Mouse (Mus musculus) erythroblast, adult 5-6 weeks (primary cell): Measurements from ENCODE around the gene Nt5c3. TPM values are rescaled to one million over a fixed set of nuclear protein-coding genes. Genes with fewer than 3 reads are reported as not detected.

ENCODE experiments used
- ATAC-seq: replicated peaks from 2 replicates; pipeline ENCODE4 v1.8.0; 2016; ENCODE audit warnings: moderate number of reproducible peaks, mild to moderate bottlenecking, moderate TSS enrichment, inconsistent platforms; ENCODE audit not compliant: poor library complexity, low FRiP score, severe bottlenecking
- total RNA-seq, 2 experiments: library from RNA; stranded (forward) in 1 of 2; stranded (reverse) in 1 of 2; fragments of 150-400 nt in 1 of 2; fragments of 200-764, 138-1000 nt in 1 of 2; gene quantifications; 2 replicates each; pipeline versions ENCODE4 v1.2.3 to v1.2.4; 2015 to 2017; ENCODE audit warnings: low replicate concordance in 2 of 2

Gene Nt5c3
- total RNA-seq, 2 experiments from 2014 or later, result 1,564 to 1,701 TPM

DNA sequence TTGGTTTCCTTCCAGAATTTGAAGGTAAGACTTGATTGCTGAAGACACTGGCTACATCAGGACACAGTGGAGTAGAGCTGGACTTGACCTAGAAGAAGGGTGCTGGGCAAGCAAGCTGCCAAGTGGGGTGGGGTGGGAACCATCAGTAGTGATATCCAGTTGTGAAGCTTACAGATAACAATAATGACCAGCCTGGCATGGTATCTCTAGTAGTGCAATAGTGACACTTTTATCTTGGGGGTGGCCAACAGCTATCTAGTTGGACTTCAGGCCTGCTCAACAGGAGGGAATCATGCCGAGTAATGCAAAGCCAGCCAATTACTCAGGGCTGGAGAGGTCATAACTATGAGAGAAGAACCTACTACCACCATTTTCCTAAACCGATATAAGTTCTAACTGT is 79.4 kb downstream of the Nt5c3 start:
- peak; percentile 66 for ATAC-seq

DNA sequence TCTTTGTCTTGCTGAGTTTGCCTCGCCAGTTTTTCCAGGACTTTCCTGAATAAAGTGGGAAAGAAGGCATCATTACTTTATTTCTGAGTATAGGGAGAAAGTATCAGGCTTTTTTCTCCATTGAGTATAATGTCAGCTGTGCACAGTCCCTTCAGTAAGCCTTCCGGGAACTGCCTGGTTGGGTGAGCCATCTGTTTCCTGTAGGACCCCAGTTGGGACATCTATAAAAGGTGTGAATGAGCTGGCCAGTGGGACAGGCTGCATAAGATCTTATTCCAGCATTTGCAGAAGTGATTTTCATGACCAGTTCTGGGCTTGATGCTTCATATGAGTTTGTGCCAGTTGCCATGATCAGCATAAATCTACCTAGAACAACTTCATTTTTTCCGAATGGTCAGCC is 80.5 kb downstream of the Nt5c3 start:
- ATAC-seq, result no peak

DNA sequence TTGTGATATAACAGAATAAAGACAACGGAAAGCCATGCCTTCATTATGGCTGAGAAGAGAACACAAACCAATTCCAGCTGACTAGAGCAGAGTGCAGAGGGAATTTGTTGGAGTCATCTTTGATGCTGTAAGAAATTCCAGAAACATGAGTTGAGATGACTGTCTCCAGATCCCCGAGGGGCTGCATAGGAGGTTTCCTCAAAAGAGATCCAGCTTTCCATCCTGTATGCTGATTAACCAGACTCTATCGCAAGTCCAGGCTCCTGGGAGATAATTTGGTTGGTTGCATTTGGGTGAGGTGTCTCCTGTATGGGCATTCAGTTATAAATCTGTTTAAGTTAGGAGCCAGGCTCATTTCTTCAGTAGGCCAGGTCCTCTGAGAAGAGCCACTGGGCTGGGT is 86.1 kb downstream of the Nt5c3 start:
- no peak for ATAC-seq

DNA sequence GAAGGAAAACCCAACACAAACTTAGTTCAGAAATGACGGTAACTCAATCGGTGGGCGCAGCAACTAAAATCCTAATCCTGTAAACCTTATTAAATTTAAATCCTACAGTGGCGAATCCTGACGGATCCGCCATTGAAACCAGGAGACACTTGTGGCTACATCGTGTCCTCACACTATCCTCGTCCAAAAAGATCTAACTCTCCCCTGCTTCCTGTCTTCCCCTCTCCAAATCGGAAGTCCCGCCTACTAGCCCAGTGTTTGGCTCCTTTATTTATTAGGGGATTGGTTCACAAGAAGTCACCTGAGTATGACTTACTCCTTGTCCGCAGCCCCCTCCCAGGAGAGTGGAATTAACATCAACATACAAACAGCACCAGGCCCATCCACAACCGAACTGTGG is 86.6 kb downstream of the Nt5c3 start:
- ATAC-seq, result no peak

DNA sequence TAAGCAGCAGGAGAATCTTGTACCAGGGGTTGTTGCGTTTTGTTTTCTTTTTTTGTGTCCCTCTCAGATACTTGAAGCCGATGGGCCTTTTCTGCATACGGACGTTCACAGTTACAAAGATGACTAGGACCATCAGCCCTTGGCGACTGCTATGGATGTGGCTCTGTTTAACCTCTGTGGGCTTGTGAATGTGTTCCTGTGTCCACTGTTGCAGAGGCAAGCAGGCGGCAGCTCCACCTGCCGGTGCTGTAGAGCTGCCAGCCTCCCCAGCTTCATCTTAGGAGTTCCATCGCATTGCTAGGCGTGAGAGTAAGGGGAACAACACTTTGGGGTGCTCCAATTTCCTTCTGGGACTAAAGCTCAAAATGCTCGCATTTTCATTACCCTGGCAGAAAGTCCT is 88.2 kb downstream of the Nt5c3 start:
- ATAC-seq, result no peak

DNA sequence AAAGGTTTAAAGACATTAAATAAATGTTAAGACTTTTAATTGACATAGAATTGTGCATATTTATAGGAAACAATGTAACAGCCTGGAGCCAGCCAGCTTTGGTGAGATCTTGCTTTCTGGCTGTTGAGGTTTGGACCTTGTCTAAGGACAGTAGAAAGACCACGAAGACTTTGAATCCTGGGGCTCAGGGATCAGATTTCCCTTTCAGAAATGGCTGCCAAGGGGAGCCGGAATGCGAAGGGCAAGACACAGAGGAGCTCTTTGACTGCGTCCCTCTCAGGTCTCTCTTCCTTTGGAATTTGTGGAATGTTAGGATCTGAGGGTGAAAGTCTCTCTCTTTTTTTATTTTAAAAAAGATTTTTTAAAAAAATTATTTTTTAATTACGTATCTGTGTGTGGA is 89.0 kb downstream of the Nt5c3 start:
- ATAC-seq, result no peak

DNA sequence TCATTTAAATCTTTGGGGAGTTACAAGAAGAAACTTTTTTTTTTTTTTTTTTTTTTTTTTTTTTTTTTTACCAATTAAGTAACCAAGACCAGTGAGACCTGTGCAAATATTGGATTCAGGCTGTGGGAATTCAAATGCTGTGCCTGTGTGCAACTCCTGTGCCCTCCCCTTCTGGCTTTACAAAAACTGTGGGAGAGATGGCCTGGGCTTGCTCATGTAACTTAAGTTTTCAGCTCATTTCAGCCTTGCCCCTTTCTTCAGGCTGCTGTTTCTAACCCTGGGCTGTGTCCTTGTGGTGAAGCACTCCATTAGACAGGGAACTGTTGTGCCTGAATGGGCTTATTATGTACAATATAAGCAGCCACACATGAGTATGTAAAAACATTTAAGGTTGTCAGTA is 90.9 kb downstream of the Nt5c3 start:
- ATAC-seq, result no peak

DNA sequence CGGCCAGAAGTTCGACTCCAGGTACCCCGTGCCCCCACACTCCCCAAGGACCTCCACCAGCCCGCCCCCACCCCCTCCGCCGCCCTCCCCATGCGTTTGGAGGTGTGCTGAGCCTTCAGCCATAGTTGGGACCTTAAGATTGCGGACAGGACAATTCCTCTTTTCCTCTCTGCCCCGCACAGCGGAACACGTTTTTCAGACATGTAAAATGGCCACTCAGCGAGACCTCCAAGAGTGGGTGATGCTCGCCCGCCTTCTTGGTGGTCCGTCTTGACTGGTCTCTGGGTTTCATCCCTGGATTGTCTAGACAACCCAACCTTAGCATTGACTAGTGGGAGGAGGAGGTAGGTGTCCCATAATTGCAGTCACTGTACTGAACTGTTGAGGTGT is 91.3 kb downstream of the Nt5c3 start:
- ATAC-seq, result no peak

Other genes starting within 250 kb of the Nt5c3 start
- gene Lsm5, start 219.2 kb downstream of the Nt5c3 start, total RNA-seq (2015; ENCODE audit: low replicate concordance), result 21.9 and 39.1 TPM in 2 replicates
- gene Lsm5, start 219.2 kb downstream of the Nt5c3 start, total RNA-seq (2017; ENCODE audit: low replicate concordance), result 28.7 and 34.6 TPM in 2 replicates
- 4.6 and 12.5 TPM in 2 replicates for gene Avl9, start 209.0 kb downstream of the Nt5c3 start, total RNA-seq (2015; ENCODE audit: low replicate concordance)
- 9.7 and 13.4 TPM in 2 replicates for gene Avl9, start 209.0 kb downstream of the Nt5c3 start, total RNA-seq (2017; ENCODE audit: low replicate concordance)
- 42.7 and 44.9 TPM in 2 replicates for gene Kbtbd2, start 126.1 kb downstream of the Nt5c3 start, total RNA-seq (2015; ENCODE audit: low replicate concordance)
- 172 and 196 TPM in 2 replicates for gene Kbtbd2, start 126.1 kb downstream of the Nt5c3 start, total RNA-seq (2017; ENCODE audit: low replicate concordance)
- gene Fkbp9, start 91.9 kb downstream of the Nt5c3 start, total RNA-seq (2015; ENCODE audit: low replicate concordance), result 1.3 TPM in 1 of 2 replicates, not detected in the other
- 1.3 and 2.5 TPM in 2 replicates for gene Fkbp9, start 91.9 kb downstream of the Nt5c3 start, total RNA-seq (2017; ENCODE audit: low replicate concordance)
- gene Vmn1r4, start 83 bp upstream of the Nt5c3 start, total RNA-seq (2015; ENCODE audit: low replicate concordance), result 1.5 TPM in 1 of 2 replicates, not detected in the other
- gene Vmn1r4, start 83 bp upstream of the Nt5c3 start, total RNA-seq (2017; ENCODE audit: low replicate concordance), result 0.56 and 1.7 TPM in 2 replicates
- gene Vmn1r5, start 46.3 kb upstream of the Nt5c3 start, total RNA-seq (2015; ENCODE audit: low replicate concordance), result 0.77 TPM in 1 of 2 replicates, not detected in the other
- not detected in 2 replicates for gene Vmn1r5, start 46.3 kb upstream of the Nt5c3 start, total RNA-seq (2017; ENCODE audit: low replicate concordance)
- not detected in 2 replicates for gene Vmn1r6, start 73.3 kb upstream of the Nt5c3 start, total RNA-seq (2015; ENCODE audit: low replicate concordance)
- 0.09 and 0.28 TPM in 2 replicates for gene Vmn1r6, start 73.3 kb upstream of the Nt5c3 start, total RNA-seq (2017; ENCODE audit: low replicate concordance)
- not detected in 2 replicates for gene Vmn1r7, start 101.4 kb upstream of the Nt5c3 start, total RNA-seq (2015; ENCODE audit: low replicate concordance)
- not detected in 2 replicates for gene Vmn1r7, start 101.4 kb upstream of the Nt5c3 start, total RNA-seq (2017; ENCODE audit: low replicate concordance)
- not detected in 2 replicates for gene Vmn1r8, start 108.4 kb upstream of the Nt5c3 start, total RNA-seq (2015; ENCODE audit: low replicate concordance)
- not detected in 2 replicates for gene Vmn1r8, start 108.4 kb upstream of the Nt5c3 start, total RNA-seq (2017; ENCODE audit: low replicate concordance)
- not detected in 2 replicates for gene Vmn1r9, start 142.9 kb upstream of the Nt5c3 start, total RNA-seq (2015; ENCODE audit: low replicate concordance)
- gene Vmn1r9, start 142.9 kb upstream of the Nt5c3 start, total RNA-seq (2017; ENCODE audit: low replicate concordance), result 0.14 TPM in 1 of 2 replicates, not detected in the other
- not detected in 2 replicates for gene Vmn1r10, start 185.5 kb upstream of the Nt5c3 start, total RNA-seq (2015; ENCODE audit: low replicate concordance)
- not detected in 2 replicates for gene Vmn1r10, start 185.5 kb upstream of the Nt5c3 start, total RNA-seq (2017; ENCODE audit: low replicate concordance)
- gene Vmn1r11, start 209.5 kb upstream of the Nt5c3 start, total RNA-seq (2015; ENCODE audit: low replicate concordance), result not detected in 2 replicates
- gene Vmn1r11, start 209.5 kb upstream of the Nt5c3 start, total RNA-seq (2017; ENCODE audit: low replicate concordance), result not detected in 2 replicates
- not detected in 2 replicates for gene Vmn1r12, start 233.0 kb upstream of the Nt5c3 start, total RNA-seq (2015; ENCODE audit: low replicate concordance)
- not detected in 2 replicates for gene Vmn1r12, start 233.0 kb upstream of the Nt5c3 start, total RNA-seq (2017; ENCODE audit: low replicate concordance)